In genomic region chr13:112857921-112858320, GRCm38 (mm10) we compare ENCODE assay signal across 28 mouse cellular contexts. TPM values are rescaled to one million over a fixed set of nuclear protein-coding genes. Genes with fewer than 3 reads are reported as not detected.
"Had no signal": no experiment of that assay in that cellular context is flagged by ENCODE, and none has a peak within 500 bp of the region (broad histone marks: within the 10 kb centered on the region; RNA-seq: fewer than 3 reads in every experiment).

No protein-coding gene starts in this region.

- H3K27me3 ChIP-seq: heart, embryonic 12.5 days; hindbrain, embryonic 12.5 days; hindbrain, embryonic 15.5 days; kidney, embryonic 15.5 days; limb, embryonic 12.5 days; liver, embryonic 13.5 days; liver, embryonic 15.5 days had no signal

- DNase-seq: gastrocnemius, adult 2 months; gastrocnemius, postnatal 10 days; gastrocnemius, postnatal 25 days; heart, postnatal 10 days; heart, postnatal 4 days; kidney, adult 11 months; kidney, adult 2 months; kidney, adult 9 months; kidney, postnatal 25 days; kidney, postnatal 4 days; liver; liver, embryonic 13.5 days had no signal

- H3K4me1 ChIP-seq: limb, embryonic 10.5 days; limb, embryonic 12.5 days; liver, embryonic 15.5 days had no signal

- H3K4me2 ChIP-seq: heart, embryonic 12.5 days; hindbrain, embryonic 12.5 days; hindbrain, embryonic 15.5 days; kidney, embryonic 15.5 days; limb, embryonic 12.5 days; liver, embryonic 11.5 days; liver, embryonic 13.5 days; liver, embryonic 15.5 days had no signal

- H3K9ac ChIP-seq: heart, embryonic 12.5 days; hindbrain, embryonic 12.5 days; hindbrain, embryonic 15.5 days; kidney, embryonic 15.5 days; limb, embryonic 12.5 days; liver, embryonic 13.5 days; liver, embryonic 15.5 days had no signal

- H3K9me3 ChIP-seq: heart, embryonic 10.5 days; heart, embryonic 12.5 days; hindbrain, embryonic 10.5 days; hindbrain, embryonic 12.5 days; hindbrain, embryonic 15.5 days; kidney, embryonic 15.5 days; limb, embryonic 10.5 days; limb, embryonic 12.5 days; liver, embryonic 13.5 days; liver, embryonic 15.5 days had no signal

- ATAC-seq: hindbrain, postnatal 0 days; intestine, embryonic 16.5 days had no signal

- H3K27ac ChIP-seq: gastrocnemius, adult 2 months; heart, embryonic 10.5 days; hindbrain, embryonic 10.5 days; hindbrain, embryonic 12.5 days; hindbrain, embryonic 15.5 days; hindbrain, postnatal 0 days; kidney, embryonic 15.5 days; kidney, postnatal 0 days; layer of hippocampus, adult 2 months; left cerebral cortex, adult 2 months; limb, embryonic 10.5 days; limb, embryonic 12.5 days; liver, embryonic 13.5 days; liver, embryonic 15.5 days had no signal

- H3K4me3 ChIP-seq: gastrocnemius, adult 2 months; heart, embryonic 10.5 days; heart, embryonic 12.5 days; hindbrain, embryonic 10.5 days; hindbrain, embryonic 12.5 days; hindbrain, embryonic 15.5 days; kidney, embryonic 15.5 days; layer of hippocampus, adult 2 months; left cerebral cortex, adult 2 months; limb, embryonic 10.5 days; limb, embryonic 12.5 days; liver, embryonic 13.5 days; liver, embryonic 15.5 days had no signal

RNA-seq across cellular contexts. Expression of gene Plpp1, which starts 57.3 kb away (rescaled TPM):
- total RNA-seq: granulocyte monocyte progenitor cell, adult 5-6 weeks had no signal
